Mouse (Mus musculus) right cerebral cortex, postnatal 4 days (tissue): ENCODE measurements at regions not wholly inside any gene's neighbourhood (a gene's known extent, or its start where the extent isn't known, plus 50 kb on each side); places are given as distances from the start of the nearest gene placed in this dataset.

Experiments used
- DNase-seq: peaks from one replicate; pipeline ENCODE4 v3.0.0-alpha.2; 2022

GRCm38 (mm10) chr19:21527391-21527790 lies 54.1 kb upstream of the Gda start:
- DNase-seq: no peak

DNA sequence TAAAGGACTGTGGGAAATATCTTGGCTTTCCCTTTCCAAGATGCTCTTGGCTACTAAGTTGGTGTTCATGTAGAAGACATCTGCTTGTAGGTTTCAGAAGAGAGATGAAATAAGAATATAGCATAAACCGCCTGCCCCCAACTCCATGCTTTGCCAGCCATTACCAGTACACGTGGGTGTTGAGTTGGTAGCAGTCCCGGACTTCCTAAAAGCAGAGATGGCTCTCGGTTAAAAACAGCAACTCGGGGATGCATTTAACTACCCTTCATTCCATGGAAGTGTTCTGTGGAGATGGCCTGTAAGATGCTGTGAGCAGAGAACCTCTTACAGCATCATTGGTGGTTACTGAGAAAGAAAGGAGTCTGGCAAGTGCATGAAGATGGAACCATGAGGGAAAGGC lies 52.6 kb upstream of the Gda start:
- DNase-seq: peak; percentile 20
